Mouse (Mus musculus) C2C12 (cell line): ENCODE data around the gene Mlh1.

ENCODE experiments used
- CTCF ChIP-seq: IDR thresholded peaks from one replicate; pipeline ENCODE4 v1.5.1; 2011; ENCODE audit not compliant: control insufficient read depth, insufficient read depth, insufficient read length
- MAX ChIP-seq: IDR thresholded peaks from one replicate; pipeline ENCODE4 v1.6.1; 2011; ENCODE audit warnings: mild to moderate bottlenecking, control low read depth
- MYOG ChIP-seq: IDR thresholded peaks from one replicate; pipeline ENCODE4 v1.6.1; 2011; ENCODE audit not compliant: control insufficient read depth, insufficient read length; ENCODE audit errors: extremely low read depth
- USF1 ChIP-seq: IDR thresholded peaks from one replicate; pipeline ENCODE4 v1.6.1; 2011; ENCODE audit warnings: low read depth, mild to moderate bottlenecking, control low read depth, moderate library complexity

GRCm38 (mm10) chr9:111270606-111271005, 985 bp downstream of the Mlh1 start:
- TF ChIP-seq CTCF (no peak), MAX (no peak), USF1 (no peak), MYOG (no peak)
